10 mouse cellular contexts compared by ENCODE assay signal in genomic region chr4:135595943-135596342, GRCm38 (mm10). TPM values are rescaled to one million over a fixed set of nuclear protein-coding genes. Genes with fewer than 3 reads are reported as not detected.
DNase-seq lines count a peak whose midpoint lies in the region; ATAC-seq and TF ChIP-seq lines count a peak whose summit lies in the region.
"Had no signal": no experiment of that assay in that cellular context is flagged by ENCODE, and none has a peak within 500 bp of the region (broad histone marks: within the 10 kb centered on the region; RNA-seq: fewer than 3 reads in every experiment).

No protein-coding gene starts in this region.

- H3K27ac ChIP-seq in lung, embryonic 16.5 days (ENCODE audit: low read length): peak overlapping the region; percentile 91
- no peak overlapping the region; the same call in 1 of the 2 replicates for H3K27ac ChIP-seq in intestine, embryonic 15.5 days
- H3K27ac ChIP-seq in small intestine, adult 2 months (ENCODE audit: insufficient read depth, low read depth, low read length): peak overlapping the region; percentile 23; the same call in 1 of the 2 replicates
- H3K27ac ChIP-seq: kidney, postnatal 0 days had no signal

- no peak overlapping the region for H3K9ac ChIP-seq in lung, embryonic 16.5 days (ENCODE audit: low read length)
- H3K9ac ChIP-seq in intestine, embryonic 15.5 days: no peak overlapping the region

- no peaks in the 10 kb centered on the region for H3K36me3 ChIP-seq in lung, embryonic 16.5 days (ENCODE audit: control insufficient read depth, insufficient read depth, low read length)
- no peaks in the 10 kb centered on the region for H3K36me3 ChIP-seq in intestine, embryonic 15.5 days
- no peaks in the 10 kb centered on the region for H3K36me3 ChIP-seq in small intestine, adult 2 months (ENCODE audit: control insufficient read depth, insufficient read depth, low read length)

- H3K4me1 ChIP-seq in lung, embryonic 16.5 days (replicated peaks; ENCODE audit: control insufficient read depth, insufficient read depth, low read length): peaks cover 10% of the 10 kb centered on the region
- no peaks in the 10 kb centered on the region for H3K4me1 ChIP-seq in lung, adult 2 months (ENCODE audit: control insufficient read depth, insufficient read depth, low read length)
- peaks cover 10% of the 10 kb centered on the region for H3K4me1 ChIP-seq in intestine, embryonic 15.5 days (replicated peaks)
- peaks cover 34% of the 10 kb centered on the region; the same call in 1 of the 2 replicates for H3K4me1 ChIP-seq in small intestine, adult 2 months (ENCODE audit: control insufficient read depth, insufficient read depth, insufficient read length, low read length)

- no peak overlapping the region for H3K4me2 ChIP-seq in lung, embryonic 16.5 days (ENCODE audit: low read depth, low read length)
- no peak overlapping the region for H3K4me2 ChIP-seq in intestine, embryonic 15.5 days (replicated peaks)

- peak; percentile 7 to 12 for DNase-seq in cerebellum, adult 18-20 months
- DNase-seq in lung, adult 2 months: no peak
- DNase-seq in layer of hippocampus, adult 8-10 months (ENCODE audit: low spot score in 2 of 2): no peak
- no peak for DNase-seq in embryo, embryonic 10 days (ENCODE audit: low spot score)

- H3K4me3 ChIP-seq in lung, embryonic 16.5 days (ENCODE audit: low read length): no peak overlapping the region
- H3K4me3 ChIP-seq in lung, adult 2 months (replicated peaks; ENCODE audit: extremely low read depth, low read depth, low read length): no peak overlapping the region
- H3K4me3 ChIP-seq in intestine, embryonic 15.5 days (replicated peaks): no peak overlapping the region
- no peak overlapping the region for H3K4me3 ChIP-seq in small intestine, adult 2 months (ENCODE audit: low read depth, low read length)

- ATAC-seq in cerebellum, adult (ENCODE audit: insufficient number of reproducible peaks, low FRiP score, low TSS enrichment): no peak
- peak; percentile 90 for ATAC-seq in lung, embryonic 16.5 days (ENCODE audit: low read depth)
- peak; percentile 14 for ATAC-seq in intestine, embryonic 15.5 days
- ATAC-seq: activated CD4-positive, CD25-positive, alpha-beta regulatory T cell, adult 4 months had no signal

- WGBS in lung, embryonic 16.5 days: 45% methylated on average over 5 of the region's 5 CpGs
- WGBS in lung, adult 2 months: 60% methylated on average over 5 of the region's 5 CpGs
- WGBS in intestine, embryonic 15.5 days: 37% methylated on average over 5 of the region's 5 CpGs
- 17% methylated on average over 5 of the region's 5 CpGs for WGBS in small intestine, adult 2 months

- H3K9me3 ChIP-seq in lung, embryonic 16.5 days (ENCODE audit: control insufficient read depth, low read length): no peaks in the 10 kb centered on the region; the same call in 1 of the 2 replicates
- H3K9me3 ChIP-seq in intestine, embryonic 15.5 days: no peaks in the 10 kb centered on the region

- no peaks in the 10 kb centered on the region for H3K27me3 ChIP-seq in lung, embryonic 16.5 days (ENCODE audit: control insufficient read depth, insufficient read depth, low read depth, low read length)
- no peaks in the 10 kb centered on the region for H3K27me3 ChIP-seq in intestine, embryonic 15.5 days (replicated peaks)
- H3K27me3 ChIP-seq in small intestine, adult 2 months (ENCODE audit: control insufficient read depth, insufficient read depth, low read length): no peaks in the 10 kb centered on the region

- no peak for TF ChIP-seq POLR2A in lung, adult 2 months (IDR thresholded peaks at IDR 0.05; ENCODE audit: borderline replicate concordance, extremely low read depth, low read depth, low read length)
- TF ChIP-seq POLR2A in small intestine, adult 2 months (IDR thresholded peaks at IDR 0.05; ENCODE audit: low read depth, low read length): no peak

- TF ChIP-seq CTCF in lung, adult 2 months (IDR thresholded peaks at IDR 0.05; ENCODE audit: insufficient read depth, low read length): no peak
- no peak for TF ChIP-seq CTCF in small intestine, adult 2 months (IDR thresholded peaks at IDR 0.05; ENCODE audit: extremely low read depth, insufficient read length, insufficient replicate concordance, low read depth, low read length)

RNA-seq across cellular contexts. Expression of gene Grhl3, which starts 22.5 kb away (rescaled TPM):
- polyA plus RNA-seq in lung, embryonic 16.5 days (2015; fragmentation: Nextera tagmentation; extraction: Ambion mirVana): 3.8 and 4.7 TPM in 2 replicates
- 0.11 and 6.3 TPM in 2 replicates for polyA plus RNA-seq in lung, adult 2 months (2012; rRNA removed)
- 4.3 and 4.4 TPM in 2 replicates for polyA plus RNA-seq in intestine, embryonic 15.5 days (2015; fragmentation: Nextera tagmentation; extraction: Ambion mirVana)
- polyA plus RNA-seq in small intestine, adult 2 months (2012; rRNA removed): 0.14 and 0.19 TPM in 2 replicates
- total RNA-seq in layer of hippocampus, adult 8-10 months (2022): 1 to 10 TPM in 3 of 4 experiments, under 1 TPM in 1; 0.52 to 1.3 (median 1.2) TPM
- polyA plus RNA-seq: activated CD4-positive, CD25-positive, alpha-beta regulatory T cell, adult 4 months had no signal

Comparison
In these comparisons a context has a peak if more than half of its experiments do, and no peak if none do; other contexts are left out.
1. DNase-seq: peak in cerebellum, adult 18-20 months (2 of 2); none in lung, adult 2 months (single experiment), layer of hippocampus, adult 8-10 months (0 of 2) and embryo, embryonic 10 days (single experiment).